Mouse (Mus musculus) midbrain, embryonic 11.5 days (tissue): Measurements from ENCODE around the gene Olfr1160. TPM values are rescaled to one million over a fixed set of nuclear protein-coding genes. Genes with fewer than 3 reads are reported as not detected.

ENCODE experiments used
- polyA plus RNA-seq: library from polyadenylated mRNA; unstranded; fragments of >200 nt; fragmentation: Nextera tagmentation; extraction: Ambion mirVana; gene quantifications from 2 replicates; pipeline ENCODE4 v1.2.1, GENCODE M21; 2014

Olfr1160 gene
- polyA plus RNA-seq, 1 experiment from 2014 or later: not detected

Other genes with a start within 250 kb of the Olfr1160 start
- gene Olfr152, start 228.8 kb downstream of the Olfr1160 start, polyA plus RNA-seq: not detected in 2 replicates
- not detected in 2 replicates for gene Olfr1143, start 207.7 kb downstream of the Olfr1160 start, polyA plus RNA-seq
- not detected in 2 replicates for gene Olfr1145, start 198.4 kb downstream of the Olfr1160 start, polyA plus RNA-seq
- not detected in 2 replicates for gene Olfr1148, start 177.7 kb downstream of the Olfr1160 start, polyA plus RNA-seq
- not detected in 2 replicates for gene Olfr1150-ps1, start 164.3 kb downstream of the Olfr1160 start, polyA plus RNA-seq
- not detected in 2 replicates for gene Olfr1151, start 152.4 kb downstream of the Olfr1160 start, polyA plus RNA-seq
- 0.01 TPM in 1 of 2 replicates, not detected in the other for gene Olfr1152, start 141.8 kb downstream of the Olfr1160 start, polyA plus RNA-seq
- gene Olfr1153, start 113.3 kb downstream of the Olfr1160 start, polyA plus RNA-seq: not detected in 2 replicates
- not detected in 2 replicates for gene Olfr1154, start 103.1 kb downstream of the Olfr1160 start, polyA plus RNA-seq
- not detected in 2 replicates for gene Olfr1155, start 63.1 kb downstream of the Olfr1160 start, polyA plus RNA-seq
- not detected in 2 replicates for gene Olfr1156, start 55.2 kb downstream of the Olfr1160 start, polyA plus RNA-seq
- gene Olfr1157, start 40.0 kb downstream of the Olfr1160 start, polyA plus RNA-seq: not detected in 2 replicates
- not detected in 2 replicates for gene Olfr74, start 33.6 kb downstream of the Olfr1160 start, polyA plus RNA-seq
- gene Olfr1158, start 18.2 kb downstream of the Olfr1160 start, polyA plus RNA-seq: not detected in 2 replicates
- gene Olfr1161, start 14.5 kb upstream of the Olfr1160 start, polyA plus RNA-seq: not detected in 2 replicates
- not detected in 2 replicates for gene Olfr73, start 29.4 kb upstream of the Olfr1160 start, polyA plus RNA-seq
- not detected in 2 replicates for gene Olfr1162, start 42.9 kb upstream of the Olfr1160 start, polyA plus RNA-seq
- not detected in 2 replicates for gene Olfr1163, start 63.6 kb upstream of the Olfr1160 start, polyA plus RNA-seq
- not detected in 2 replicates for gene Olfr1164, start 85.7 kb upstream of the Olfr1160 start, polyA plus RNA-seq
- gene Olfr1166, start 120.0 kb upstream of the Olfr1160 start, polyA plus RNA-seq: not detected in 2 replicates
- gene Olfr1167, start 146.9 kb upstream of the Olfr1160 start, polyA plus RNA-seq: not detected in 2 replicates
- not detected in 2 replicates for gene Olfr1168, start 173.6 kb upstream of the Olfr1160 start, polyA plus RNA-seq
- not detected in 2 replicates for gene Olfr1170, start 220.1 kb upstream of the Olfr1160 start, polyA plus RNA-seq